Mouse (Mus musculus): Measurements from ENCODE around the gene Wt1.

DNA sequence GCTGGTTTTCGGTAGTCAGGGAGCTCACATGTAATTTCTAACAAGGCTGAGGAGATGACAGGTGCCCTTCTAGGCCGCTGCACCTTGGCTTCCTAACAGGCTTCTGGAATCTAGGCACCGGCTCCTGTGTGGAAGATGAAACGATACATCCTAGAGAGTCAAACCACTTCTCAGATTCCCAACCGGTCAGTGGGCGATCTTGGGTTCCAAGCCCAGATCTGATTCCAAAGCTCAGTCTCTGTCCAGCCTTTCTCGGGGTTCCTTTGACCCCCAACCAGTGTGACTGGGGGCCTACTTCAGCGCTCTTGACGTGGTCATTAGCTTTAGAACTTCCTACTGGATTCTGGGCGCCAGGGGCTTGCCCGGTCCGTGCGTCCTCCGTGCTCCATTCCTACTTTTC is 17.4 kb downstream of the Wt1 start:
- TF ChIP-seq EP300 (IDR thresholded peaks at IDR 0.05): no peak
- TF ChIP-seq CTCF (IDR thresholded peaks at IDR 0.05): no peak

All from lung, postnatal 0 days (tissue).